ENCODE assay signal across 20 mouse cellular contexts in the genomic region with DNA sequence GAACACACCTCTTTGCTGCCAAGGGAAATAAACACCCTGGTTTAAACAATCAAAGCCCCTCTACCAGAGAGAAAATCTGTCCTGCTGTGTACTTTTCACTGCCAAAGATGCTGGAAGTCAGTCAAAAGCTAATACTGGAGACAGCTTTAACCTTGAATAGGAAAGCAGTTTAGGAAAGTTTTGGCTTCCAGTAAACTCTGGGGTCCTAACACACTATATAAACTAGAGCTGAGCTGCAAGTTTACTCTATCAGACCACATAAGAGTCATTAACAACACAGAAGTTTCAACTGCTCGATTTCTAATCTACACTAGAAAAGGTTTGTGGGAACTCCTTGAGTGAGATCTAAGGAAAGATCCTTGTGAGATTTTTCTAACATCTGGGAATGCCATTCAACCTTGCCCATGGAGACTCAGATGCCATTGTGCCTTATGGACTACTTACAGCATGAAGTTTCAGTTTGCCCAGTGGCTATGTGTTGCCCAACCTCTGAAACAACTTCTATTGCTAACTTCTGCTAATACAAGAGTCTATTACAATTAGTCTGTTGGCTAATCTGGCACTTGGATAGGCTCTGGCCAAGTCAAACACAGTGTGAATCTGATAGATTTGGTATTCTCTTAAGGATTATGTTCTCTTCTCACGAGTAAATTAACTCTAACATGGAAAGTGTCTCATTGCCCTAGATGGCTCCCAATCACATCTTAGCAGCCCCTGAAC. TPM values are rescaled to one million over a fixed set of nuclear protein-coding genes. Genes with fewer than 3 reads are reported as not detected.
A peak's percentile ranks its signal among the peaks of the same experiment; 100 is the strongest.
DNase-seq lines count a peak whose midpoint lies in the region; ATAC-seq lines count a peak whose summit lies in the region.
"Had no signal": no experiment of that assay in that cellular context is flagged by ENCODE, and none has a peak within 500 bp of the region (broad histone marks: within the 10 kb centered on the region; RNA-seq: fewer than 3 reads in every experiment).

No protein-coding gene starts in this region.

- no peak overlapping the region for H3K4me2 ChIP-seq in heart, embryonic 13.5 days
- H3K4me2 ChIP-seq in lung, embryonic 15.5 days: no peak overlapping the region
- H3K4me2 ChIP-seq: embryonic facial prominence, embryonic 12.5 days; hindbrain, embryonic 15.5 days; limb, embryonic 15.5 days; midbrain, embryonic 12.5 days had no signal

- no peaks in the 10 kb centered on the region for H3K9me3 ChIP-seq in heart, embryonic 13.5 days
- H3K9me3 ChIP-seq in lung, embryonic 15.5 days: no peaks in the 10 kb centered on the region
- H3K9me3 ChIP-seq: embryonic facial prominence, embryonic 12.5 days; hindbrain, embryonic 15.5 days; limb, embryonic 15.5 days; midbrain, embryonic 12.5 days had no signal

- no peak overlapping the region for H3K4me3 ChIP-seq in heart, embryonic 13.5 days
- H3K4me3 ChIP-seq in lung, embryonic 15.5 days: no peak overlapping the region
- H3K4me3 ChIP-seq: embryonic facial prominence, embryonic 12.5 days; hindbrain, embryonic 15.5 days; limb, embryonic 15.5 days; midbrain, embryonic 12.5 days had no signal

- no peaks in the 10 kb centered on the region for H3K27me3 ChIP-seq in heart, embryonic 13.5 days (replicated peaks)
- no peaks in the 10 kb centered on the region for H3K27me3 ChIP-seq in lung, embryonic 15.5 days
- H3K27me3 ChIP-seq: embryonic facial prominence, embryonic 12.5 days; hindbrain, embryonic 15.5 days; limb, embryonic 15.5 days; midbrain, embryonic 12.5 days; Patski had no signal

- H3K27ac ChIP-seq in heart, embryonic 13.5 days (replicated peaks): peak overlapping the region; percentile 15; the same call in 1 of the 2 replicates
- peak overlapping the region; percentile 29; the same call in 1 of the 2 replicates for H3K27ac ChIP-seq in lung, embryonic 15.5 days
- H3K27ac ChIP-seq: embryonic facial prominence, embryonic 12.5 days; hindbrain, embryonic 15.5 days; limb, embryonic 15.5 days; midbrain, embryonic 12.5 days had no signal

- ATAC-seq in heart, embryonic 13.5 days (ENCODE audit: extremely low read depth, insufficient number of reproducible peaks, low FRiP score, low TSS enrichment): no peak
- no peak for ATAC-seq in lung, embryonic 15.5 days (ENCODE audit: borderline replicate concordance, extremely low read depth, low FRiP score, low TSS enrichment)
- ATAC-seq in megakaryocyte, adult 5-6 weeks (ENCODE audit: poor library complexity, severe bottlenecking): peak; percentile 92
- ATAC-seq: activated CD4-positive, CD25-positive, alpha-beta regulatory T cell, adult 4 months; Patski had no signal

- WGBS in heart, embryonic 13.5 days: 56% methylated on average over 2 of the region's 2 CpGs
- WGBS in lung, embryonic 15.5 days: 35% methylated on average over 2 of the region's 2 CpGs

- no peak overlapping the region for H3K9ac ChIP-seq in heart, embryonic 13.5 days
- H3K9ac ChIP-seq in lung, embryonic 15.5 days: no peak overlapping the region
- H3K9ac ChIP-seq: embryonic facial prominence, embryonic 12.5 days; hindbrain, embryonic 15.5 days; limb, embryonic 15.5 days; midbrain, embryonic 12.5 days had no signal

- DNase-seq in heart, adult 8-10 months (ENCODE audit: low spot score): no peak
- no peak for DNase-seq in lung, postnatal 25 days (ENCODE audit: low spot score)
- DNase-seq in fat pad, adult 2 months (ENCODE audit: extremely low read depth, low read depth, low spot score): peak; percentile 100
- DNase-seq in layer of hippocampus, adult 8-10 months (ENCODE audit: low spot score in 2 of 2): no peak
- DNase-seq: gastrocnemius, postnatal 25 days; heart, postnatal 14 days; kidney, adult 18-20 months; kidney, postnatal 14 days; retina, postnatal 1 day; right cerebral cortex, postnatal 4 days; thymus, postnatal 36 days had no signal

- H3K36me3 ChIP-seq in heart, embryonic 13.5 days: no peaks in the 10 kb centered on the region
- no peaks in the 10 kb centered on the region for H3K36me3 ChIP-seq in lung, embryonic 15.5 days
- H3K36me3 ChIP-seq: embryonic facial prominence, embryonic 12.5 days; limb, embryonic 15.5 days; midbrain, embryonic 12.5 days had no signal

- no peaks in the 10 kb centered on the region for H3K4me1 ChIP-seq in heart, embryonic 13.5 days
- H3K4me1 ChIP-seq in lung, embryonic 15.5 days: peaks cover 9% of the 10 kb centered on the region
- H3K4me1 ChIP-seq: embryonic facial prominence, embryonic 12.5 days; hindbrain, embryonic 15.5 days; limb, embryonic 15.5 days; midbrain, embryonic 12.5 days had no signal

RNA-seq across cellular contexts. Expression of gene Cd200, which starts 33.2 kb away (rescaled TPM):
- 19.0 and 20.4 TPM in 2 replicates for polyA plus RNA-seq in heart, embryonic 13.5 days (2015; fragmentation: Nextera tagmentation; extraction: Ambion mirVana)
- 10 to 100 TPM; 40.5 to 94.2 (median 53.1) TPM for total RNA-seq in heart, adult 8-10 months (2022)
- polyA plus RNA-seq in lung, embryonic 15.5 days (2015; fragmentation: Nextera tagmentation; extraction: Ambion mirVana): 68.5 and 73.7 TPM in 2 replicates
- total RNA-seq in megakaryocyte, adult 5-6 weeks (2015): 0.82 and 3.9 TPM in 2 replicates
- 0.12 and 0.66 TPM in 2 replicates for total RNA-seq in megakaryocyte, adult 5-6 weeks (2017)
- total RNA-seq in layer of hippocampus, adult 8-10 months (2022): 10 to 100 TPM; 73.9 to 89.3 (median 84.1) TPM

Comparison
In these comparisons a context has a peak if more than half of its experiments do, and no peak if none do; other contexts are left out.
1. RNA of gene Cd200, which starts 33.2 kb away (total RNA-seq): 73.9 to 89.3 TPM in layer of hippocampus, adult 8-10 months and 40.5 to 94.2 TPM in heart, adult 8-10 months; 0.12 to 3.9 TPM in megakaryocyte, adult 5-6 weeks; every median in the first group is over 4 times any median in the second.